Mouse (Mus musculus) olfactory bulb, adult 2 months (tissue): Measurements from ENCODE around the gene Prune1.

Experiments
- CTCF ChIP-seq: fragments of 200-500 bp; IDR thresholded peaks from 2 replicates; pipeline ENCODE4 v1.5.1; 2012; ENCODE audit warnings: low read depth, mild to moderate bottlenecking, low read length, moderate library complexity; ENCODE audit not compliant: insufficient read depth
- POLR2A ChIP-seq: fragments of 200-500 bp; IDR thresholded peaks from 2 replicates; pipeline ENCODE4 v1.6.1; 2012; ENCODE audit warnings: mild to moderate bottlenecking, low read depth, low read length, moderate library complexity; ENCODE audit not compliant: insufficient read depth

DNA sequence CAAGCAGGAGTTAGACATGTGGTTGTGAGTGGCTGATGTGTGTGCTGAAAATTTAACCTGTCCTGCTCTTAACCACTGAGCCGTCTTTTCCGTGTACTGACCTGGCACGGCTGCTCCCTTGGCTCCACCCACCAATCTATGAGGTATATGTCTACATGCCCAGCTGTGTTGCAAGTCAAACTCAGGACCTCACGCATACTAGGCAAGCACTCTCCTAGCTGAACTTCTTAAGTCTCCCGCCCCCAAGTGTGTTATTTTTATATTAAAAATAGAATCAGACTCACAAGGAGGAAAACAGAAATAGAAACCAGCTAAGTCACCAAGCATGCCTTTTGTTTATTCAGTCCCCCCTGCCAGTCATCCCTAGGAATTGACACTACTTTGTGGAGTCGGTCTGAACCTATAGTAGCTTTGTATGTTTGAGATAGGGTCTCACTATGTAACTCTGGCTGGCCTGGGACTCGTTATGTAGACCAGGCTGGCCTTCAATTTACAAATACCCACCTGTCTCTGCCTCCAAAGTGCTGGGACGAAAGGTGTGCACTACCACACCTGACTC lies 44.3 kb downstream of the Prune1 start:
- TF ChIP-seq CTCF (no peak), POLR2A (no peak)
